Mouse (Mus musculus): ENCODE measurements at regions not wholly inside any gene's neighbourhood (a gene's known extent, or its start where the extent isn't known, plus 50 kb on each side); places are given as distances from the start of the nearest gene placed in this dataset.

- WGBS, result 66% methylated on average over 3 of the region's 3 CpGs
- Histone ChIP-seq H3K4me1 (replicated peaks) (no peaks in the 10 kb centered on the region), H3K27me3 (no peaks in the 10 kb centered on the region), H3K4me2 (replicated peaks) (no peak overlapping the region), H3K9me3 (no peaks in the 10 kb centered on the region), H3K36me3 (no peaks in the 10 kb centered on the region), H3K27ac (no peak overlapping the region), H3K9ac (replicated peaks) (no peak overlapping the region), H3K4me3 (replicated peaks) (no peak overlapping the region)
- no peak for ATAC-seq
These were observed 204.6 kb upstream of the Ctbp2 start for GRCm38 (mm10) chr7:133328717-133329116.

DNA sequence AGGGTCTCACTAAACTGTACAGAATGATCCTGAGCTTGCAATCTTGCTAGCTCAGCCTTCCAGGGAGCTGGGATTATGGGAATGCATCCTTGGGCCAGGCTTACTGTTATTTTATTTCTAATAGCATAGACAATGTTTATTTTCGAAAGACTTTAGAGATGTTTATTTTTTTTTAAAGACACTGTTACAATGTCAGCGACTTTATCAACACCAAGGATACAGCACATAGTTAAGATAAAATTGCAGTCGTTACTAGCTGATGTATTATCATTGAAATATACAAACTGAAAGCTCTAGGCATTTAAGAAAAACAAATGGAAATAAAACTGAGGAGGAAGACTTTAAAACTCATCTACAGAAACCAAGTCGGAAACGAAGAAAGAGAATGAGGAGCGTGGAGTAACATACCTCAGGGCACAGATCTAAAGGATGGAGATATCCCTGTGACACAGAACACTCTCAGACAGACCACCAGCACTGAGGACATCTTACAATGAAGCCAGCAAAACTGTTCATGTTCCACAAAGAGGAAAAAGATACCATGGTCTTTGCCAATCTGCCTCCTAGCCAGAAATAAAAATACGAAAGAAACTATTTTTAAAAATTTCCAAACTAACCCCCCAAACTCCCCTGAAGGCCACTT is 201.5 kb upstream of the Ctbp2 start:
- H3K27ac ChIP-seq, result no peak overlapping the region
- no peak overlapping the region for H3K9ac ChIP-seq (replicated peaks)
- no peaks in the 10 kb centered on the region for H3K36me3 ChIP-seq
- no peaks in the 10 kb centered on the region for H3K4me1 ChIP-seq (replicated peaks)
- H3K4me3 ChIP-seq (replicated peaks), result no peak overlapping the region
- H3K9me3 ChIP-seq, result no peaks in the 10 kb centered on the region
- 86% methylated on average over 7 of the region's 7 CpGs for WGBS
- no peak for ATAC-seq
- H3K27me3 ChIP-seq, result no peaks in the 10 kb centered on the region
- no peak overlapping the region for H3K4me2 ChIP-seq (replicated peaks)

GRCm38 (mm10) chr7:133323955-133324354 is 199.8 kb upstream of the Ctbp2 start:
- Histone ChIP-seq H3K9ac (replicated peaks) (no peak overlapping the region), H3K36me3 (no peaks in the 10 kb centered on the region), H3K9me3 (no peaks in the 10 kb centered on the region), H3K27me3 (no peaks in the 10 kb centered on the region), H3K4me1 (replicated peaks) (no peaks in the 10 kb centered on the region), H3K27ac (no peak overlapping the region), H3K4me3 (replicated peaks) (no peak overlapping the region), H3K4me2 (replicated peaks) (no peak overlapping the region)
- no peak for ATAC-seq
- WGBS, result 77% methylated on average over 3 of the region's 3 CpGs

DNA sequence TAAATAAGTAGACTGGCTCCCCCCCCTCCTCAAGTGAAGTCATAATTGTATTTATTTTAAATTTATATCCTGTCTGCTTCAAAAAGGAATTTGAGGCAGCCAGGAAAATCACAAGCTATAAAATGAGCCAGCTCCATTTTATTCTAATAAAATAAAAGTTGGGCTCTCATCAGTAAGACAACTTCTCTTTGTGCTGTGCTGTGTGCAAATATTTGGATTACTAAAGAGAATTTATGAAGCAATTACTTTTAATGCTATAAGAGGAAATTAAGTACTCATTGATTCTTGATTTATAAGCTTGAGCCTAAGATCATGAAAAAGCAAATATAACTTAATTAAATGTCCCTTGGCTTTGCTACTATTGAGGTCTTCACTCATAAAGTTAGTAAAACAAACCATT is 193.4 kb upstream of the Ctbp2 start:
- no peak overlapping the region for H3K4me2 ChIP-seq (replicated peaks)
- H3K27me3 ChIP-seq, result no peaks in the 10 kb centered on the region
- H3K9me3 ChIP-seq, result no peaks in the 10 kb centered on the region
- ATAC-seq, result no peak
- no peak overlapping the region for H3K4me3 ChIP-seq (replicated peaks)
- H3K36me3 ChIP-seq, result no peaks in the 10 kb centered on the region
- no peak overlapping the region for H3K9ac ChIP-seq (replicated peaks)
- peaks cover 6% of the 10 kb centered on the region; the same call in 1 of the 2 replicates for H3K4me1 ChIP-seq (replicated peaks)
- H3K27ac ChIP-seq, result no peak overlapping the region

GRCm38 (mm10) chr7:133316701-133317475 is 192.7 kb upstream of the Ctbp2 start:
- Histone ChIP-seq H3K4me3 (replicated peaks) (no peak overlapping the region), H3K27ac (no peak overlapping the region), H3K36me3 (no peaks in the 10 kb centered on the region), H3K4me2 (replicated peaks) (no peak overlapping the region), H3K9me3 (no peaks in the 10 kb centered on the region), H3K4me1 (replicated peaks) (peaks cover 9% of the 10 kb centered on the region; the same call in 1 of the 2 replicates), H3K27me3 (no peaks in the 10 kb centered on the region), H3K9ac (replicated peaks) (no peak overlapping the region)
- 68% methylated on average over 9 of the region's 9 CpGs for WGBS
- no peak for ATAC-seq

- 42% methylated on average over 10 of the region's 10 CpGs for WGBS
- no peaks in the 10 kb centered on the region for H3K36me3 ChIP-seq
- no peaks in the 10 kb centered on the region for H3K9me3 ChIP-seq
- H3K4me2 ChIP-seq (replicated peaks), result no peak overlapping the region
- ATAC-seq, result no peak
- H3K4me1 ChIP-seq (replicated peaks), result peaks cover 9% of the 10 kb centered on the region; the same call in 1 of the 2 replicates
- H3K9ac ChIP-seq (replicated peaks), result no peak overlapping the region
- H3K27ac ChIP-seq, result no peak overlapping the region
- no peak overlapping the region for H3K4me3 ChIP-seq (replicated peaks)
- H3K27me3 ChIP-seq, result no peaks in the 10 kb centered on the region
These were observed 191.3 kb upstream of the Ctbp2 start for GRCm38 (mm10) chr7:133315197-133316029.

DNA sequence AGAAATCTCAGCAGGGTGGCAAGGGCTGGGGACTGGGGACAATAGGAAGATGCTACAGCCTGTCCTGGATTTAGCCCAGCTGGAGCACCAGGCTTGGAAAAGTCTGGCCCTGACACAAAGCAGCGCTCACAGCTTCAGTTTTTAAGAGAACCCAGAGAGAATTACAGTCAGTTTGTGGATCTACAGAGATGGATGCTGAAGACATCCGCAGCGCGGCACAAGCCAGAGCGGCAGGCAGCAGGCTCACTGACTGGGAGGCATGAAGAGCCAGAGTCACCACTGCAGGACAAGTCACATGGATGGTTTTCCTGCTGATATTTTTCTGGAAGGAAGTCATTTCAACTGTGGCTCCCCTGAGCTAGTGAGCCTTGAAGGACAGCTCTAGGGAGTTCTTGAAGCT is 189.0 kb upstream of the Ctbp2 start:
- H3K4me3 ChIP-seq (replicated peaks), result no peak overlapping the region
- H3K27ac ChIP-seq, result no peak overlapping the region
- H3K4me1 ChIP-seq (replicated peaks), result peaks cover 7% of the 10 kb centered on the region; the same call in 1 of the 2 replicates
- no peak for ATAC-seq
- WGBS, result 24% methylated on average over 5 of the region's 5 CpGs
- H3K36me3 ChIP-seq, result no peaks in the 10 kb centered on the region
- no peak overlapping the region for H3K4me2 ChIP-seq (replicated peaks)
- no peaks in the 10 kb centered on the region for H3K9me3 ChIP-seq
- no peak overlapping the region for H3K9ac ChIP-seq (replicated peaks)
- no peaks in the 10 kb centered on the region for H3K27me3 ChIP-seq

GRCm38 (mm10) chr7:133311116-133311801 is 187.1 kb upstream of the Ctbp2 start:
- WGBS, result 34% methylated on average over 9 of the region's 9 CpGs
- Histone ChIP-seq H3K4me3 (replicated peaks) (no peak overlapping the region), H3K36me3 (no peaks in the 10 kb centered on the region), H3K9ac (replicated peaks) (no peak overlapping the region), H3K4me1 (replicated peaks) (peaks cover 7% of the 10 kb centered on the region; the same call in 1 of the 2 replicates), H3K9me3 (no peaks in the 10 kb centered on the region), H3K27ac (no peak overlapping the region), H3K4me2 (replicated peaks) (no peak overlapping the region), H3K27me3 (no peaks in the 10 kb centered on the region)
- no peak for ATAC-seq

DNA sequence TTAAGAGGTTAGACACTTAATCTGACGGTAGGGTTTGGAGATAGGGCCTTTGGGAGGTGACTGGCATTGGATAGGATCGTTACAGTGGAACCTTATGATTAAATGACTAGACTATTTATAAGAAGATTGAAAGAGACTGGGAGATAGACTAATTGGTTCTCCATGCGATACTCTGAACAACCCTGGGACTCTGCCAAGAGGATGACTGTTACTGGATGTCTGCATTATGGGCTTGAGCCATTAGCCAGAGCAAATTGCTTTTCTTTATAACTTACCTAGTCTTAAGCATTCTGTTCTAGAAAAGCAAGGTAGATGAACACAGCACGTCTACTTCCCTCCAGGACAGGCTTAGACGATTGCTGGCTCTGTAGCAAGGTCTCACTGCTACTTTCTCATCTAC is 180.3 kb upstream of the Ctbp2 start:
- Histone ChIP-seq H3K4me2 (replicated peaks) (no peak overlapping the region), H3K9me3 (no peaks in the 10 kb centered on the region), H3K27me3 (no peaks in the 10 kb centered on the region), H3K9ac (replicated peaks) (no peak overlapping the region), H3K4me3 (replicated peaks) (no peak overlapping the region), H3K27ac (no peak overlapping the region), H3K36me3 (no peaks in the 10 kb centered on the region), H3K4me1 (replicated peaks) (no peaks in the 10 kb centered on the region)
- no peak for ATAC-seq
- WGBS, result 86% methylated on average over 5 of the region's 5 CpGs

DNA sequence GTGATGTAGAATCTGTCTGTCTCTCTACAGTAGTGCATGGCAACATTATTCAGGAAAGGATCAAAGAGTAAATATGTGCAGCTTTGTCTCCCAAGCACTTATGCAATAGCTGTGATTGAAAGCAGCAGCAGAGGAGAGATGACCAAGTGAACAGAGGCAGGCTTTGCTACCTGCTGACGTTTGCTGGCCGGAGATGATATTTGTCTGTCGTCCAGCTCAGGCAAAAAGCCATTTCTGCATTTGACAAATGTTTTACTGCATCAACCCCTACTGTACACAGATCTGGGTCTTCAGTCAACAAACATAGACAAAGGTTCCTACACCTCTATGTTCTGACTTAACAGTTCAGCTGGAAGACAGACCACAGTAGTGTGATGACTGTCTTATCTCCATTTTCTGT is 166.3 kb upstream of the Ctbp2 start:
- Histone ChIP-seq H3K4me3 (replicated peaks) (no peak overlapping the region), H3K4me2 (replicated peaks) (no peak overlapping the region), H3K27me3 (no peaks in the 10 kb centered on the region), H3K36me3 (no peaks in the 10 kb centered on the region), H3K4me1 (replicated peaks) (no peaks in the 10 kb centered on the region), H3K9ac (replicated peaks) (no peak overlapping the region), H3K9me3 (no peaks in the 10 kb centered on the region), H3K27ac (no peak overlapping the region)
- 89% methylated on average over 3 of the region's 3 CpGs for WGBS
- no peak for ATAC-seq

GRCm38 (mm10) chr7:133288236-133288635 is 164.1 kb upstream of the Ctbp2 start:
- H3K4me3 ChIP-seq (replicated peaks), result no peak overlapping the region
- no peak overlapping the region for H3K4me2 ChIP-seq (replicated peaks)
- ATAC-seq, result no peak
- no peaks in the 10 kb centered on the region for H3K9me3 ChIP-seq
- H3K27me3 ChIP-seq, result no peaks in the 10 kb centered on the region
- no peaks in the 10 kb centered on the region for H3K36me3 ChIP-seq
- H3K4me1 ChIP-seq (replicated peaks), result no peaks in the 10 kb centered on the region
- H3K9ac ChIP-seq (replicated peaks), result no peak overlapping the region
- 68% methylated on average over 3 of the region's 3 CpGs for WGBS
- no peak overlapping the region for H3K27ac ChIP-seq

- 91% methylated on average over 7 of the region's 7 CpGs for WGBS
- Histone ChIP-seq H3K9me3 (no peaks in the 10 kb centered on the region), H3K4me1 (replicated peaks) (no peaks in the 10 kb centered on the region), H3K9ac (replicated peaks) (no peak overlapping the region), H3K27ac (no peak overlapping the region), H3K36me3 (no peaks in the 10 kb centered on the region), H3K4me2 (replicated peaks) (no peak overlapping the region), H3K4me3 (replicated peaks) (no peak overlapping the region), H3K27me3 (no peaks in the 10 kb centered on the region)
- no peak for ATAC-seq
These were observed 162.7 kb upstream of the Ctbp2 start for GRCm38 (mm10) chr7:133286836-133287235.

Data from midbrain, embryonic 13.5 days (tissue).